Mouse (Mus musculus): Measurements from ENCODE around the gene A630095E13Rik.
"Not testable (repeated sequence)": the region's sequence is repeated elsewhere in the genome, so short reads cannot be mapped to it uniquely, and the experiment has no call there.

The A630095E13Rik gene

GRCm38 (mm10) chr9:36643276-36643675 is at the start of gene A630095E13Rik:
TSS of gene A630095E13Rik (minus strand) at chr9:36643376.
- CTCF ChIA-PET, result not testable (repeated sequence)

- CTCF ChIA-PET, result no interaction called here
These were observed 49.7 kb upstream of the A630095E13Rik start, which contains the start of gene Acrv1 for GRCm38 (mm10) chr9:36692920-36693319. TSS of gene Acrv1 (plus strand) at chr9:36693220.

DNA sequence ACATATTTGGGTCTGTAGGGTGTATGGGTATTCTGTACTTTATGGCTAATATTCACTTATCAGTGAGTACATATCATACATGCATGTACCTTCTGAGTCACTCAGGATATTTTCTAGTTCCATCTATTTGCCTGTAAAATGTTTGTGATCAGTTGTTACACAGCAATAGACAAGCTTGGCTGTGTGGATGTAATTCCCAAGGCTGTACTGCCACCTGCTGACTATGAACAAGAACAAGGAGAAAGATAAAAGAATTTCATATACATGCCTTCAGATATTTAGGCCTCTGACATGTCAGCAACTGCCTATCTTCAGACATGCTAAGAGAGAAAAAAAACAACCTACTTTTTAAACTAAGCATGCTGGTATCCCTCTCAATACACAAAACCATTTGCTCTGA is 44.2 kb upstream of the A630095E13Rik start:
- CTCF ChIA-PET, result no interaction called here

GRCm38 (mm10) chr9:36681424-36681823 is 38.2 kb upstream of the A630095E13Rik start:
- CTCF ChIA-PET, result no interaction called here
